Mouse (Mus musculus) retina, postnatal 7 days (tissue): ENCODE results near the gene Oca2.

Source experiments
- DNase-seq: peaks from one replicate; pipeline ENCODE4 v3.0.0-alpha.2; 2012; ENCODE audit warnings: low read depth, low spot score

The Oca2 gene

GRCm38 (mm10) chr7:56382706-56383105 lies 143.1 kb downstream of the Oca2 start:
- DNase-seq, result no peak

GRCm38 (mm10) chr7:56388295-56388694 lies 148.7 kb downstream of the Oca2 start:
- no peak for DNase-seq

DNA sequence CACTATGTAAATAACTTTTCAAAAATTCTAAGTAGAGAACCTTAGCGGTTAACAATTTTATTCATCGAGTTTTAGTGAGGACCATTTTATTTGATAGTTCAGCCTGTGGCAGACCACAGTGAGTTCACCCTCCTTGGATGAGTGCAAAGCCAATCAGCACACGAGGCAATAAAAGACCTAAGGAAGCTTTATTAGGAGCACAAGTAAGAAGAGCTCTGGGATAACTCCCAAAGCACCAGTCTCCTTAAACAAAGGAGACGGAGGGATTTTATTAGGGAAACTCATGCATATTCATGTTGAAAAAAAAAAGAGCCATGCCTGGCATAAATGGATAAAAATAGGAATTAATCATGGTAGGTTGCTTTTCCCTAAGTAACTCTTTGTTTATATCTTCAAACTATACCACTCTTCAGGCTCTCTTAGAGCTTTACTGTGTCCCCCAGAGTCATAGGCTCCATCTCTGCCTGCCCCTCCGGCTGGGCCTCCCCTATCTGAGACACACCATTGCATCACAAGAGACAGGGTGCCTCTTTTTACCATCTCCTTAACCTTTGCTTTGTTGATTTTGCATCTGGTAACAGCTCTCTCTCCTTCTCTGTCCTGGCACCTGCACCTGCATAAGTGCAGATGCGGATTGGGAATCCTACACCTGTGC lies 178.7 kb downstream of the Oca2 start:
- no peak for DNase-seq

DNA sequence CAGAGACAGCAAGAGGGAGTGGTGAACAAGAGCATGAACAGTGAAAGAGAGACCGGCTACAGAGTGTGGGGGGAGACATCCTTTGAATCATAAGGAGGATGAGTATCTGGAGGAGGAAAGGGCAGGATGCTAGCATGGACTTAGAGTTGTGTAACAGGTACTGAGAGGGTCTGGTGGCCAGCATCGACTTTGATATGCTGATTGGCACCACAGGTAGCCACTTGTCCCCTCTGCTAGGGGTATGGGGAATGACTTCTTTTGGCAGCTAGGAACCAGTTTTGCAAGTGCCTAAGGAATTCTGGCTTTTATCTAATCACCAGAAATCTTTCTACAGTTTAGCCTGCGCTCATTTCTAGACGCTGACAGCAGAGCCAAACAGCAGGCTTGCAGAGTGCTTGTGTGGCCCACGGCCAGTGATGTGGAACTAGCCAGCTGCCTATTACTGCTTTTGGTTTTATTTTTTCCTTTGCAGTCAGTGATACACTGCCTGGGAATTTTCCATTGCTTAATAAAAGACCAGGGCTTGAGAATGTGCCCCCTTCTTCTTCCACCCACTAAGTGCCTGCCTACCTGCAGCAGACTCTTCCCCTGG lies 179.8 kb downstream of the Oca2 start:
- DNase-seq, result no peak

DNA sequence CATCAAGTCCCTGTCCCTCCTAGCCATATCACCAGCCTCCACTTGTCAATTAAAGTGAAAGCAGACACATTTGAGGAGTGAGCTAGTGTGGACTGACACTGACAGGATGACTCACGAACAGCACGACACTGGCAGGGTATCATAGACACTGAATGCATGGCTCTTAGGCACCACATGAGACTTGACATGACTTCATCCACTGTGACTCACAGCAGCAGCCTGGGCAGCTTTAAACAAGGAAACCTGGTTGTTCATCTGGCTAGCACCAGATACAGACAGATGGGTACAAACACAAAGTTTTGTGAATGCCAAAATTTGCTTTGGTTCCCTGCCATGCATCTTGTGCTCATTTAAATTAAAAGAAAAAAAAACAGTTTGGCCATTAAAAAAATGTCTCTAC lies 182.4 kb downstream of the Oca2 start:
- DNase-seq, result no peak

DNA sequence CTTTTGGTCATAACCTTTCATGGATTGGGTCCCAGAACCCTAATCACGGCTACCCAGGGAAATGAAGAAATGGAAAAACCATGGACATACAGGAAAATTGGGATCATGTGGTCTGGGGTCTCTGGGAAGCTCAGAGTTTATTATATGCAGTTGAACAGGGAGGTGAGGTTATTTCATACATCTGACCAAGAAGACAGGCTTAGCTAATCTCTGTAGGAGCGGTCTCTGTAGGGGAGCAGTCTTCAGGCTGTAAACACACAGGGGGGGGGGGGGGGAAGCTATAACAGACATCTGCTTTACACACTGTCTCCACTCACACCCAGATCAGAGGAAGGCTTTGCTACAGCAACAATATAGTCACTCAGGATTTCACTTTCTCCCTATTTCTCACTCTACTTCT lies 184.0 kb downstream of the Oca2 start:
- DNase-seq, result no peak

DNA sequence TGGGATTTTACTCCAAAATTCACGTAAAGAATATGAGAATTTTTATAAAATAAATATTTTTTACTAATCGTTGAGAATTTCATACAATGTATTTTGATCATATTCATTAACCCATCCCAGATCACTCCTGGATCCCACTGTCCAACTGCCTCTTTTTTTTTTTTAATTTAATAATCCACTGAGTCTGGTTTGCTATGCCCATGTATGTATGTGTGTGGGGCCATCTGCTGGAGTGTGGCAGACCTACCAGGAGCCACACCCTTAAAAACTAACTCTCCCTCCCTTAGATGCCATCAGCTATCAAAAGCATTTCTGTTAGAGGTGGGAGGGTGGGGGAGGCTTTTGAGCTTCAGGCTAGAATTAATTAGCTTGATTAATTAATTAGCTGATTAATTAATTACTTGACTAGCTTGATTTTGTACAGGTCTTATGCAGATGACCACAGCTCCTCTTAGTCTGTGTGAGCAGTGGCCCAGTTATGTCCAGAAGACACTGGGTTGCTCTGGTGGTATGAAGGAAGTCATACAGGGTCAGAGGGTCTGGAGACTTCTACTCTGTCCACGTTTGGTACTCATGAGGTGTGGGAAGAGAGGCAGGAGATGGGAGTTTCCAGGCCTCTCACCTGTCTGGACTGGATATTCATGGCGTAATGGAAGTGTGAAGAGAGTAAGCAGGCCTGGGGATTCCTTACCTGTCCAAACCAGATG lies 221.4 kb downstream of the Oca2 start:
- no peak for DNase-seq

DNA sequence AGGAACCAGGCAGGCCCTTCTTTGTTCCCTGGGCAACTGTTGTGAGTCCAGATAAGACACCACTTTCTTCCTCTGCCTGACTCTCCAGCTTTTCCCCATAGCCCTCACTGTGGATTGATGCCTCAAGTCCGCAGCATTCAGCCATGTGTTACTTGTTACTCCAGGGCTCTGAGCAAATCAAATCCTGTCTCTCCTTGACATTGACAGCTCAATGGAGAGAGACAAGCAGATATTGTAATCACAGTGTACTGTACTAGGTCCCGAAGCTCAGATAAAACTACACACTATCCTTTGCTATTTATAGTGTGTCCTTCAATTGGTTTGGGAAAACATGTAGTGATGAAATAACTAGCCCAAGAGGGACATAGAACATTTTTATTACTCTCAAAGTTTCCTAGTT lies 258.7 kb downstream of the Oca2 start:
- DNase-seq, result no peak

DNA sequence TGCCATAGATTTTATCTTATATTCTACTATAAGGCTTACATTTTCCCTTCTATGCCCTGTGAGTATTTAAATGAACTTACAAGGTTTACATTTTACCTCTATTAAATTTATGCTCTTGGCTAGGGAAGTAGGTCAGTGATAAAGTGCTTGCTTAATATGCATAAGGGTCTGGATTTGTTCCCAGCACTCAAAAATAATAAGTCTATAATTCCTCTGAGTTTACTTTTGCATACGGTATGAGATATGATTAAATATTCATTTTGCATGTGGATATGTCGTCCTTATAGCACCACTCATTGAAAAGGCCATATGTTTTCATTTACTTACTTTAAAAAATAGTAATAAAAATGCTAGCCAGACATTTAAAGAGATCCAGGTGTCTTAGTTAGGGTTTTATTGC lies 259.8 kb downstream of the Oca2 start:
- no peak for DNase-seq

- DNase-seq, result no peak
Observed at GRCm38 (mm10) chr7:56499767-56500166, 260.2 kb downstream of the Oca2 start.

DNA sequence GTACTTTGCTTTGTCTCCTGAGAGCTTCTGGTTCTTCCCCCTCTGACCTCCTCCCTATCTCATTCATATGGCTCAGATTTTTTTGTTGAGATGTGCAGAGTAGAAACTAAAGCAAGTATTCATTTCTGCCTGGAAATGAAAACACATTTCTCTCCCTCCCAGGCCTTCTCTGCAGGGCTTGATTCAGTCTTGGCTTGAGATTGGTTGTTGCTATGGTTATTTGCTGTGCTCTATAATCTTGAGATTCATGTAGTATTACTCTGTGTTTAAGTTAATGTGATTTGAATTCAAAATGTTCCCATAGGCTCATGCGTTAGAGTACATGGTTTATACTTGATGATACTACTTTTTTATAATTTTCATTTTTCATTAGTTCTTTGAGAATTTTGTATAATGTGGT lies 260.9 kb downstream of the Oca2 start:
- DNase-seq, result no peak

DNA sequence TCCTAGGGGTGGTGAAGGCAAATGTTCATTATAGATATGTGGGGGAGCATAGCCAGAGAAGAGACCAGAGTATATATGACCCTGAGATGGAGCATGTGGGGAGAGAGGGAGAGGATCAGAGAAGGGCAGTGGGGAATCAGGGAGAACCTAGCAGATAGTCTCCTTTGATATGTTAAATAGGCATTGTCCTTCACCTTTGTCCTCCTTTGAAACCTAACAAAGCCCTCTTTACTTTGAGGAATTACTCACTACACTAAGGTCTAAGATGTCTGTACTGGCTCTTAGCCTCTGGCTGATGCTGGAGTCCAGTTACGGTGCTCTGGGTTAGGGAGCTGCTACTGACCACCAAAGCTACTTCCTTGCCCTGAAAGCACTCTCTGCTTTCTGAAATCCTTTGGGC lies 279.0 kb downstream of the Oca2 start:
- no peak for DNase-seq

DNA sequence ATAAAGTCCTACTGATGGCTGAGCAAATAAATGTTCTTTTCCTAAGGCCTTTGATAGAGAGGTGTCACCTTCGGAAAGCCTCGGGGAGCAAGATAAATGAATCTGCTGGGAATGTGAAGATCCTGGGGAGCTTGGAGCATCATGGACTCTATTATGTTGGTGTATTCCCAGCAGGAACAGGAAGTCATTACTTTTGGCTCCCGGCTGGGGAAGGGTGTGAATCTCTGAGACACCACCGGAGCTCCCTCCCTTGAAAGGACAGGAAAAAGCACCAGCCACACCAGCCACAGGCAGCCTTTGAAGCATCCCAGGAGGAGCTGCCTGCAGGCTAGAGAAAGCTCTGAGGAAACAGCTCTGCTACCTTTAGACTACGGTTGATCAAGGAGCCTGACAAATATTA lies 280.2 kb downstream of the Oca2 start:
- DNase-seq, result no peak

GRCm38 (mm10) chr7:56534856-56535255 lies 295.3 kb downstream of the Oca2 start:
- DNase-seq, result no peak

GRCm38 (mm10) chr7:56549226-56549625 lies 309.7 kb downstream of the Oca2 start:
- no peak for DNase-seq

GRCm38 (mm10) chr7:56551804-56552203 lies 312.2 kb downstream of the Oca2 start:
- DNase-seq, result no peak
